Mouse (Mus musculus) lung, postnatal 0 days (tissue): ENCODE measurements around the gene 1700029H14Rik. TPM values are rescaled to one million over a fixed set of nuclear protein-coding genes. Genes with fewer than 3 reads are reported as not detected.

Experiments
- ATAC-seq: fragments of 200-750 bp; cut with Nextera tagmentation; 2 replicates; pipeline ENCODE4 v1.8.0; 2017; ENCODE audit warnings: moderate library complexity
- DNase-seq: peaks from one replicate; pipeline ENCODE4 v3.0.0-alpha.2; 2016; ENCODE audit warnings: low spot score
- H3K27ac ChIP-seq: fragments of 300-500 bp; sonication (generic); 2 replicates; pipeline ENCODE4 v1.5.1; 2014; ENCODE audit warnings: antibody characterized with exemption, mild to moderate bottlenecking, low read length, mixed read lengths
- H3K27me3 ChIP-seq: fragments of 300-500 bp; sonication (generic); replicated peaks from 2 replicates; pipeline ENCODE4 v1.6.1; 2014; ENCODE audit warnings: low read length, mixed read lengths; ENCODE audit not compliant: insufficient read depth
- H3K36me3 ChIP-seq: fragments of 300-500 bp; sonication (generic); 2 replicates; pipeline ENCODE4 v1.6.1; 2014; ENCODE audit warnings: low read length, mixed read lengths; ENCODE audit not compliant: insufficient read depth
- H3K4me1 ChIP-seq: fragments of 300-500 bp; sonication (generic); 2 replicates; pipeline ENCODE4 v1.6.1; 2014; ENCODE audit warnings: antibody characterized with exemption, low read depth, low read length, mixed read lengths; ENCODE audit not compliant: insufficient read depth
- H3K4me2 ChIP-seq: fragments of 300-500 bp; sonication (generic); replicated peaks from 2 replicates; pipeline ENCODE4 v1.6.1; 2014; ENCODE audit warnings: low read depth, mild to moderate bottlenecking, low read length, moderate library complexity, mixed read lengths
- H3K4me3 ChIP-seq: fragments of 300-500 bp; sonication (generic); 2 replicates; pipeline ENCODE4 v1.5.1; 2014; ENCODE audit warnings: low read depth, low read length
- H3K9ac ChIP-seq: fragments of 300-500 bp; sonication (generic); replicated peaks from 2 replicates; pipeline ENCODE4 v1.6.1; 2014; ENCODE audit warnings: low read depth, mild to moderate bottlenecking
- H3K9me3 ChIP-seq: fragments of 300-500 bp; sonication (generic); 2 replicates; pipeline ENCODE4 v1.6.1; 2016; ENCODE audit warnings: low read length, mixed read lengths
- CTCF ChIP-seq: IDR thresholded peaks from 2 replicates; pipeline ENCODE4 v1.5.1; 2016; ENCODE audit warnings: antibody characterized with exemption, mild to moderate bottlenecking
- EP300 ChIP-seq: IDR thresholded peaks from 2 replicates; pipeline ENCODE4 v1.6.1; 2016; ENCODE audit warnings: antibody characterized with exemption, mild to moderate bottlenecking, control low read depth
- WGBS: fragments of 180-500 bp; shearing (Covaris S2); extraction: QIAGEN DNeasy Blood & Tissue Kit; methylation state at CpG from one replicate; pipeline ENCODE4 v1.1.7; 2014; 5-methylcytosine and 5-hydroxymethylcytosine counted together
- polyA plus RNA-seq: library from polyadenylated mRNA; unstranded; fragments of >200 nt; fragmentation: Nextera tagmentation; extraction: Ambion mirVana; gene quantifications from 2 replicates; pipeline ENCODE4 v1.2.1, GENCODE M21; 2015

1700029H14Rik gene
- polyA plus RNA-seq, 1 experiment from 2014 or later = not detected

DNA sequence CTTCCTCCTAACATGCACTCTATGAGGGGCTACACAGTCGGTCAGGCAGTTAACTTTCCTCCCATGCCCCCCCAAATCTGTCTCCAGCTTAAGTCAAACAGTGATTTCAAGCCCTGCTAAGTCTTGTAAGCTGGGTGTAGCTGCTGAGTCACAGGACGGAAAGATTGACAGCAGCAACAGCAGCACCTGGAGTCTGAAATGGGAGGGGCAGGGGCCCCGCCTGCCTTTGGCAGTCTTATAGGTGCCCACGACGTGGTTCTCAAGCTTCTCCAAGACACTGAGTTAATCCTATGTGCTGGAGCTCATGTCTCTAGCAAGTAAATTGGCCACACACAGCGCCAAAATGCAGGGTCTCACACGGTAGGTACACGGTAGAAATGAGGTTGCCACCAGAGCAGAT, 31.1 kb upstream of the 1700029H14Rik start:
- no peak overlapping the region for H3K27ac ChIP-seq
- no peak overlapping the region for H3K4me2 ChIP-seq
- WGBS = 78% methylated on average over 8 of the region's 8 CpGs
- ATAC-seq (no peak), DNase-seq (peak; percentile 30)
- TF ChIP-seq CTCF (no peak), EP300 (no peak)
- H3K36me3 ChIP-seq = peaks cover 7% of the 10 kb centered on the region; the same call in 1 of the 2 replicates
- H3K9me3 ChIP-seq = no peaks in the 10 kb centered on the region
- no peak overlapping the region for H3K9ac ChIP-seq
- H3K4me1 ChIP-seq = no peaks in the 10 kb centered on the region
- no peaks in the 10 kb centered on the region for H3K27me3 ChIP-seq
- no peak overlapping the region for H3K4me3 ChIP-seq

GRCm38 (mm10) chr8:13591246-13591645, 29.0 kb upstream of the 1700029H14Rik start:
- WGBS = 75% methylated on average over 6 of the region's 6 CpGs
- no peaks in the 10 kb centered on the region for H3K27me3 ChIP-seq
- ATAC-seq (no peak), DNase-seq (no peak)
- H3K4me3 ChIP-seq = no peak overlapping the region
- no peaks in the 10 kb centered on the region for H3K4me1 ChIP-seq
- no peak for TF ChIP-seq CTCF
- no peak for TF ChIP-seq EP300
- peaks cover 12% of the 10 kb centered on the region; the same call in 1 of the 2 replicates for H3K36me3 ChIP-seq
- H3K9ac ChIP-seq = no peak overlapping the region
- H3K4me2 ChIP-seq = no peak overlapping the region
- no peak overlapping the region for H3K27ac ChIP-seq
- no peaks in the 10 kb centered on the region for H3K9me3 ChIP-seq

GRCm38 (mm10) chr8:13589071-13589470, 26.8 kb upstream of the 1700029H14Rik start:
- Histone ChIP-seq H3K4me3 (no peak overlapping the region), H3K9me3 (no peaks in the 10 kb centered on the region), H3K9ac (no peak overlapping the region), H3K4me1 (no peaks in the 10 kb centered on the region), H3K36me3 (peaks cover 32% of the 10 kb centered on the region), H3K4me2 (no peak overlapping the region), H3K27ac (no peak overlapping the region), H3K27me3 (no peaks in the 10 kb centered on the region)
- WGBS = 76% methylated on average over 6 of the region's 6 CpGs
- DNase-seq (no peak), ATAC-seq (no peak)
- no peak for TF ChIP-seq CTCF
- no peak for TF ChIP-seq EP300

DNA sequence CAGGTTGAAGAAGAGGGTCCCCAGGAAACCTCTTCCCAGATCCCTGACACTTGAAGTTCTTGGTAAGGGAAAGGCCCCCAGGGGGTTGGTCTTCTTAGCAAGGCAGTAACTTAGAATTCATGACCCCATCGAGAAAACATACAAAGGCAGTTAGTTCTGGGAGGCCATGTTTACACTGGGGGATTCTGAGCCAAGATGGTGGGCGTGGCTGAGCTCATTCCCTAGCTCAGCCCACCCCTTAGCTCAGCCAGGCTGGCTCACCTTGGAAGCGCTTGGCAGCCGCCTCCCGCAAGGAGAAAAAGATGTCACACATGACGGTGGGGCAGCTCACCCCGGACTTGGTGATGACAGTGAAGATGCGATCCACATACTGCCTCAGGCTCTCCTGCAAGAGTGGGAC, 22.4 kb upstream of the 1700029H14Rik start:
- DNase-seq (no peak), ATAC-seq (no peak)
- Histone ChIP-seq H3K4me3 (no peak overlapping the region), H3K9ac (no peak overlapping the region), H3K9me3 (no peaks in the 10 kb centered on the region; the same call in 1 of the 2 replicates), H3K27ac (no peak overlapping the region), H3K4me2 (no peak overlapping the region), H3K27me3 (no peaks in the 10 kb centered on the region), H3K4me1 (no peaks in the 10 kb centered on the region), H3K36me3 (peaks cover 66% of the 10 kb centered on the region)
- TF ChIP-seq EP300 (no peak), CTCF (no peak)
- 64% methylated on average over 8 of the region's 8 CpGs for WGBS

GRCm38 (mm10) chr8:13577869-13578268, 15.6 kb upstream of the 1700029H14Rik start:
- no peak overlapping the region for H3K4me2 ChIP-seq

DNA sequence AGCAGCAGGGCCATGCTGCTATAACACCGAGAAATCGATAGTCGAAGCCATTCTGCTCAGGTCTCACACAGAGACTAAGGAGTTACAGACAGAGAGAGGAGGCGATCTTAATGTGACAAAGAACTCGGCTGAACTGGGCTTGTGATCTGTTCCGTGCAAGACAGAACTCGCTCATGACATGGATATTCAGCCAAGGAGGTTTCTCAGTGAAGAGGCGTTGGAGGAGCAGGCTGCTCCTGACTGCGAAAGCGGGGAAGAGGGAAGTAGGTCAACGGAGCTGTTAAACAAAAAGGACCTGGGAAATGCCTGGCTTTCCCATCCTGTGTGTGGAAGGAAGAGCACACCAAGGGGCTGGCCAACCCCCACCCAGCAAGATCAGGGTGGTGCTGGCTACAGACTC, 9.7 kb upstream of the 1700029H14Rik start:
- no peak for ATAC-seq

More at GRCm38 (mm10) chr8:13577869-13578268, 15.6 kb upstream of the 1700029H14Rik start:
- Histone ChIP-seq H3K27me3 (no peaks in the 10 kb centered on the region), H3K9me3 (no peaks in the 10 kb centered on the region; the same call in 1 of the 2 replicates), H3K4me3 (no peak overlapping the region), H3K4me1 (no peaks in the 10 kb centered on the region), H3K9ac (no peak overlapping the region), H3K36me3 (peaks cover 34% of the 10 kb centered on the region), H3K27ac (no peak overlapping the region)
- no peak for DNase-seq
- TF ChIP-seq CTCF = no peak
- TF ChIP-seq EP300 = no peak
- WGBS = 80% methylated on average over 6 of the region's 6 CpGs
- ATAC-seq = no peak

GRCm38 (mm10) chr8:13557526-13557925, 4.7 kb downstream of the 1700029H14Rik start:
- no peak for TF ChIP-seq EP300
- no peak for TF ChIP-seq CTCF
- ATAC-seq = no peak
- WGBS = 57% methylated on average over 2 of the region's 2 CpGs

More for the DNA sequence above, 9.7 kb upstream of the 1700029H14Rik start:
- TF ChIP-seq EP300 (no peak), CTCF (no peak)
- Histone ChIP-seq H3K9me3 (no peaks in the 10 kb centered on the region), H3K4me3 (no peak overlapping the region), H3K4me1 (no peaks in the 10 kb centered on the region), H3K36me3 (peaks cover 19% of the 10 kb centered on the region), H3K9ac (no peak overlapping the region), H3K27ac (no peak overlapping the region), H3K27me3 (no peaks in the 10 kb centered on the region), H3K4me2 (no peak overlapping the region)
- DNase-seq = no peak
- 87% methylated on average over 11 of the region's 11 CpGs for WGBS

More at GRCm38 (mm10) chr8:13557526-13557925, 4.7 kb downstream of the 1700029H14Rik start:
- Histone ChIP-seq H3K27ac (no peak overlapping the region), H3K4me3 (no peak overlapping the region), H3K36me3 (no peaks in the 10 kb centered on the region), H3K9ac (no peak overlapping the region), H3K9me3 (no peaks in the 10 kb centered on the region), H3K4me2 (no peak overlapping the region), H3K27me3 (no peaks in the 10 kb centered on the region), H3K4me1 (no peaks in the 10 kb centered on the region)
- DNase-seq = no peak
